Mouse (Mus musculus) adrenal gland, postnatal 25 days (tissue): ENCODE measurements around the gene Saa1. TPM values are rescaled to one million over a fixed set of nuclear protein-coding genes. Genes with fewer than 3 reads are reported as not detected.
"Not testable (repeated sequence)": the region's sequence is repeated elsewhere in the genome, so short reads cannot be mapped to it uniquely, and the experiment has no call there.

ENCODE experiments used
- DNase-seq: peaks from one replicate; pipeline ENCODE4 v3.0.0; 2021; ENCODE audit warnings: mixed read lengths
- long read RNA-seq: library from polyadenylated mRNA; stranded (forward); transcript quantifications from one replicate; pipeline ENCODE4 v2.0.0, GENCODE M21; 2021
- total RNA-seq: library from RNA; stranded (reverse); gene quantifications from 2 replicates; pipeline ENCODE4 v1.2.3, GENCODE M21; 2021

The Saa1 gene
- not detected in 2 replicates for total RNA-seq
- long read RNA-seq, transcript Saa1-202 (1 exons, 2,446 nt) = major isoform, 7 of 14 reads
- long read RNA-seq, partial matches to known transcripts = 1 of 14 reads
- long read RNA-seq, other reads (novel, unspliced or antisense) = 6 of 14 reads

DNA sequence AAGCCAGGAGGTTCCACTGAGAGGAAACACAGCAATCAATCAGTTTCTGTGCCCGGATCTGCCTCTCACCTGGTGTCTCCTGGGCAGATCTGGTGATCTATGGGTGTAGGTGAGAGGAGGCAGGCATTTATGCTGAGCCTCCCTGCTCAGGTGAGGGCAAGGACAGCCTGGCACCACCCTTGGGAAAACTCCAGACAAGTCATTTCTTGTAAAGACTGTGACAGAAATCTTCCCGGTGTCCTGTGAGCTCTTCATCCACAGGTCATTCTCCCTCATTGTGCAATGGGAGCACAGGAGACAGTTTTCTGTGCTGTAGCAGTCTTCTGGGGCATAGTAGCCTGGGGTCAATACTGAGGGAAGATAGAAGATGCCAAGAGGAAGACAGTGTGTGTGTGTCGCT is at the start of gene Saa1:
Saa1 (minus strand) TSS at position 101 of the 400 bp plus-strand sequence.
- not testable (repeated sequence) for DNase-seq

DNA sequence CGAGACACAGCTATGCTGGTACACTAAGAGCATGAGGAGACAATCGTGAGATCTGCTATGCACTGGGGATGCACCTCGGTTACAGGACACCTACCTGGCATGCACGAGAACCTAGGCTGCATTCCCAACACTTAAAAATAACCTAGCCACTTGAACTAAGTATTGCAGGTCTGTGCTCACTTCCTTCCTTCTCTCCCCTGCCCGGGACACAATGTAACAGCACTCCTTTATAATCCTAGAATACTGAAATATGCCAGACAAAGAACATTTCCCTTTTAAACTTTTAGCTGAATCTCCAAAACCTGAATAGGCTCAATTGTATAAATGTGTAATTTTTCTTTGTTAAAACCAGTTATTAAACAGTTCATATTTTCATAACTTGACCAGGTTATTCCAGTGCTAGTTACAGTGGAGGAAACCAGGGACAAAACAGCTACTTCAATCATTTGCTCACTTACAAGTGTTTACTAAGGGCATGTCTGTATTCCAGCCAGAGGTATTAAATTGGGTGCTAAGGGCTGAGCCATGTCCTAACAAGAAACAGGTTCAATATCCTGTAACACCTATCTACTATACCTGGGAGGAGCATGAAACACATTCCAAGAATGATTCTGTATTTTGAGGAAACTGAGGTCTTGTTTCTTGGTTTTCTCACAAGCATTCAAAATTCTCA is 46.5 kb upstream of the Saa1 start:
- DNase-seq = no peak

DNA sequence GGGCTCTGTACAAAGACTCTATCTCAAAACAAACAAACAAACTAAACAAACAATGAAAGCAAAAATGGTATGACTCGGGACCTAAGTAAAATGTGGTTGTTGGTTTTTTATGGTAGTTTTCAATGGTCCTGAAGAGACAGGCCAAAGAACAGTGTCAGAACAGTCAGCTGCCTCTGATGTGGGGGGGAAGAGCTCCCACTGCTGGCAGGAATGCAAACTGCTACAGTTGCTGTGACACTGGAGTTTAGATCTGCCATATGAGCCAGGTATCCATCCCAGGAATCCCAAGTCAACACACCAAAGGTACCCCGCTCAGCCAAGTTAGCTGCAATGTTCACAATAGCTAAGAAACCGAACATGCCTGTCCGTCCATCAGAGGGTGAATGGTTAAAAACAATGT is 27.9 kb upstream of the Saa1 start:
- DNase-seq = peak; percentile 52

DNA sequence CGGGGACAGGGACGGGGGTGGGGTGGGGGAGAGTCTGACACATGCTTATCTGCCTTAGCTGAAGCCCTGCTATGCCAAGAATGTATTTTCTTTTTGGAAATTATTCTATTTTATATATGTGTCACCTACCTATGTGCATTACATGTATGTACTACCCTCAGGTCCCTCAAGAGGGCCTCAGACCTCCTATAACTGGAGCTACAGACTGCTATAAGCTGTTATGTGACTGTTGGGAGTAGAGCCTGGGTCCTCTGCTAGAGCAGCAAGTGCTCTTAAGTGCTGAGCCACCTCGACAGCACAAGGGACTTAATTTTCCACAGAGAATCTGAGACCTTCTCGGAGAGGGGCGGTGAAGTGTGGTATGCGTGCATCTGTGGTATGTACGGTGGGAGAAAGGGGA is 25.7 kb upstream of the Saa1 start:
- no peak for DNase-seq

DNA sequence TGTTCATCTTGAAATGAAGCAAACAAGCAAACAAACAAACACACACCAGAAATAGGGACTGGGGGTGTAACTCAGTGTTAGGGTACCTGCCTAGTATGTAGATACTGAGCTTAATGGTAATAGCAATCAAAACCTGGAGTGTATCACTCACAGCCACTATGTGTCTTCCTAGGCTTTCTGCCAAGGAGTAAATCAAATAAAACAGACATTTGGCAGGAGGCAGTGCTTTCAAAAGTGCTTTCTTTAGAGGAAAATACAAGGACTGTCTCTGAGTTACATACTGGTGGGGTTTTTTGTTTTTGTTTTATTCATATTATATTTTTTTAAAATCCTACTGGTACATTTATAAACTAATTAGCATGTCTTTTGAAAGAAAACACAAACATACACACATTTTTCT is 24.6 kb upstream of the Saa1 start:
- DNase-seq = no peak

DNA sequence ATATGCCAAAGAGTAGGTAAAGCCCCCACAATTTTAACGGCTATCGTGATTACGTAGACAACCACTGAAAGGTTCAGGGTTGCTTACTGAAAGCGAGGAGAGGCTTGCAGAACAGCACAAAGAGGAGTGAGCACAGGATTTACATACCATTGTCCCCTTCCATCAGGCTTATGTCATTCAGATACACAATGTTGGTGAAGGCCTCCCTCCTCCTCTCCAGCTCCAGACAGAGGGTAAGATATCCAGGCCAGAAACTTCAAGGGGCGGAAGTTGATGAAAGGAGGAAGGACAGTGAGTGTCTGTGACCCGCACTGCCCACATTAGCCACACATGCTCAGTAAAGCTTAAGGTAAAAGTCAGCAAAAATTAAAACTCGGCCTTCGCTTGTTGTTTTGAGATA is 21.9 kb upstream of the Saa1 start:
- no peak for DNase-seq

DNA sequence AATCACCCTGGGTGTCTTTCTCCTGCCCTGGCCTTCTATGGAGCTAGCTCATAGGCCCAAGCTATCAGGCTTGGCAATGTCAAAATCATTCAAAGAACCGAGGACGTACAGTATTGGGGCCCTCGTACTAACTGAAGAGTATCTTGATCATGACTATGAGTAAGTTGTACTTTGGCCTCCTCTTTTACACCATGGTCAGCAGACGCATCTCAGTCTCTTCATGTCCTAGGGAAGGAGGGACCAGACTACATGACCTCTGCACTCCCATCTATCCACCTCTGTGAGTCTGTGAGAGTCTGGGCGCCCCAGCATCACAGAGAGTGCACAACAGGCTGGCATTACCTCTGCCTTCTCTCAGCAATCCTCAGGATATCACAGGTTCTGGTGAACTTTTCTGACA is 19.8 kb upstream of the Saa1 start:
- DNase-seq = no peak

DNA sequence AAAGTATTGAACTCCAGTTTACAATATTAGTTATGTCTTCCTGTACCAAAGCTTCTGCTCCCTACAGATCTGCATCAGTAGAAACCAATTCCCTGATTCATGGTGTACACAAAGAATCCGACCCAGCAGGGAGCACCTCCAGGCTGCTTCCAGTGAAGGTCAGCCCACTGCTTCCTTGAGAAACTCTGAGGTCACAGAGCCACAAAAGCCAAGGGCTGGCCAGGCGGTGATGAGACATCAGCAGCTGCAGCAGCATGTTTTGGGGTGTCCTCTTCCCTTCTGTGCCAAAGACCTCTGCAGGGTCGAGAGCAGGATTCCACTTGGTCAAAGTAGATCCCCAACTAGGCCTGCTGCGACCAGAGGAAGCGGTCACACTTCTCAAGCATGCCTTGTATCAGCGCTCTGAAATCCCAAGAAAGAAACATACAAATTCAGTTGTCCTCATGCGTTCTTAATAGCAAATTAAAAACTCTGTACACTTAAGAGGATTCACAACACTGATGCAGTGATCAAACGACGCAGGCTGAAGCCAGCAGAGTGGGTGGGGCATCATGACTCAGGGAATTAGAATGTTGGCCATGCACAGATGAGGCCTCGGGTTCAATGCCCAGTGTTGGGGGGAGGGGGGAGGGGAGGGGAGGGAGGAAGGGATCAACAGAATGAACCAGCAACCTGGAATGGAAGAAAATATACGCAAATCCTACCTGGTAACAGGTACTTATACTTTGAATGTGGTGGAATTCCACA is 18.4 kb upstream of the Saa1 start:
- DNase-seq = no peak

DNA sequence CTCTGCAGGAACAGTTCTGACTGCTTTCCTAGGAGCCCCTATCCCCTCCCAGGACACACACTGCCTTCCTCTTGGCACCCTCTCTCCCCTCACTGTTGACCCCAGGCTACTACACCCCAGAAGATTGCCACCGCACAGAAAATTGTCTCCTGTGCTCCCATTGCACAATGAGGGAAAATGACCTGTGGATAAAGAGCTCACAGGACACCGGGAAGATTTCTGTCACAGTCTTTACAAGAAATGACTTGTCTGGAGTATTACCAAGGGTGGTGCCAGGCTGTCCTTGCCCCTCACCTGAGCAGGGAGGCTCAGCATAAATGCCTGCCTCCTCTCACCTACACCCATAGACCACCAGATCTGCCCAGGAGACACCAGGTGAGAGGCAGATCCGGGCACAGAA is 8.7 kb upstream of the Saa1 start, which contains the start of gene Saa2:
Saa2 (plus strand) TSS at position 301 of the 400 bp plus-strand sequence.
- no peak for DNase-seq

DNA sequence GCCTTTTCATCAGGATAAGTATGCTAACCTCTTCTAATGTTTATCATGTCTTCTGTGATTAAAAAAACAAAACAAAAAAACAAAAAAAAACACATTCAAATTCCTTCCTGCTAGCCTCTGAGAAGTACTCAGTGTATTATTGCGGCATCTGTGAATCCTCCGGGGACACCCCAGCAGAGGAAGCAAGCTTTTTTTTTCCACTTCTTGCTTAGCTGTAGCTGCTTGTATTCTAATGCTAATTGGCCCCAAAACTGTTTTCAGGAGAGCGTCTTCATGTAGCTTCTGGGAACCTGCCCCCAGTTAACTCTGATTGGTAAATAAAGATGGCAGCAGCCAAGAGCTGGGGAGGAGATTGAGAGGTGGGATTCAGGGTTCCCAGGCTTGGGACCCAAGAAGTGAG is 5.7 kb upstream of the Saa1 start:
- no peak for DNase-seq

DNA sequence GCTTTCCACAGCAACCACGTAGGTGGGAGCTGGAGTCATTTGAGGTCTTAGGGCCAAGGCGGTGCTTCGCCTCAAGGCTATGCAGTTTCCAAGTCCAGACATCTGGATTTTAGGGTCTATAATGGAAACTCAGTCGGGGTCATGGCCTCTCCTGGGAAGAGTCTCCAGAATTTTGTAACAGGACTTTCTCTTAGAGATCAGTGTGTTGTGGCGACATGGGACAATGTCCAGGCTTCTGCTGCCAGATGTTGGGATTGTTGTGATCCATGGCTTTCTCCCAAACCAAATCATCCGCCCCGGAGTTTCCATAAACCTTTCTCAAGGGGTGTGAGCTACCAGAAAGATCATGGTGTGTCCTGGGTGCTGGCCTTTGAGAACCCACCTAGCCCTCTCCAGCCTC is 3.6 kb upstream of the Saa1 start:
- no peak for DNase-seq

DNA sequence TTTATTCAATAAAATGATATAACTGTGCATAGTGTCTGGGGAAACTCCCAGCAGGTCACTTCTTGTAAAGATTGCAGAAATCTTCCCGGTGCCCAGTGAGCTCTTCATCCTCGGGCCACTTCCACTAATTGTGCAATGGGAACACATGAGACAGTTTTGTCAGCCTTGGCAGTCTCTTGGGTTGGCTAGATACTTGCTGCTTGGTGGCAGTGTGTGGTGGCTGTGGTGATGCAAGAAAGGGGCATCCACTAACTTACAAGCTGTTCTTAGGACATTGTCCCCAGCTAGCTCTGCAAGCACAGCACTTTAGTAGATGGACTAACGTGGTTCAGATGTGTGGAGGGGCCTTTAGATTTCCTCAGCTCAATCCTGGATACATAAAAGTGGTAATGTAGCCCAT is 3.0 kb upstream of the Saa1 start:
- peak; percentile 22 for DNase-seq

DNA sequence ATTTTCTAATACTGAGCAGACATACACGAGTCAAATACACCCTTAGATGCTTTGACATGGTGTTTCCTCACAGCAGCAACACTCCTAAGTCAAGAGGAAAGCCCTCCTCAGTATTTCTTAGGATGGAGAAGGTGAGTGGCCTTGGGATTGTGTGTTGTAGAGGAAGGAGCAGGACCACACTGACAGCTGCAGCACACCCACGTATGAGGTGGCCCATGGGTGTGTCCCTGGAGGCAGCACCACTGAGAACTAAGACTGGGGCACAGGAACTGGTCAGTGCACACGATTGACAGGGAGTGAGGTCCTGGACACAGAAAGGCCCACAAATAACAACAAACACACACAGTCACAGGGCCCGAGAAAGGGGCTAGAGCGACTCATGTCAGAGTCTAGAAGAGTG is 2.7 kb downstream of the Saa1 start:
- not testable (repeated sequence) for DNase-seq

DNA sequence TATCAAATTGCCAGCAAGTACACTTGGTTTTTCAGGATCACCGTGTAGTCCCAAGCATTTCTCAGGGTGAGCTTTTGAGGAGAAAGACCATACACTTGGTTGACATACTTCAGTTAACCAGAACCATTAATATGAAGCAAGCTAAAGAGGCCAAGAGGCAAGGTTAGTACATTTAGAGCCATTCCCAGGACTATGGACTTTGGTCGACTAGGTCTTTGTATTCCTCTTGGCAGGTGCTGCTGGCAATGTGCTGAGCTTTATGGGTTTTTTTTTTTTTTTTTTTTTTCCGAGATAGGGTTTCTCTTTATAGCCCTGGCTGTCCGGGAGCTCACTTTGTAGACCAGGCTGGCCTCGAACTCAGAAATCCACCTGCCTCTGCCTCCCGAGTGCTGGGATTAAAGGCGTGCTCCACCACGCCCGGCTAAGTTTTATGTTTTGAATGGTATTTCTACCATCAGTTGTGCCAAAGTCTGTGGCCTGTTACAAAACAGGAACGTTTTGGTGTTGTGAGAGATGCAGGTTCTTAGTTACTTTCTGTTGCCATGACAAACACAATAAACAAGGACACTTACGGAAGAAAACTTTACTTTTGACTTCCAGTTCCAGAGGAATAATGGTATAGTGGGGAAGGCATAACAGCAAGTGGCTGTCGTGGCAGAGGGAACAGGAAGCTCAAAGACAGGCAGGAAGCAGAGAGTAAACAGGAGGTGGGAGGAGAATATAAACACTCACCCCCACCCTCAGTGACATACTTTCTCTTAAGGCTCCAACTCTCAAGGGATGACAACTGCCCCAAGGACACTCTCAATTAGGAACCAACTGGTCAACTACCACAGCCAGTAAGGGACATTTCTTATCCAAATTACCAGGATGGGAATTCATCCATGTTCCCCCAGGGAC is 4.0 kb downstream of the Saa1 start:
- DNase-seq = no peak

DNA sequence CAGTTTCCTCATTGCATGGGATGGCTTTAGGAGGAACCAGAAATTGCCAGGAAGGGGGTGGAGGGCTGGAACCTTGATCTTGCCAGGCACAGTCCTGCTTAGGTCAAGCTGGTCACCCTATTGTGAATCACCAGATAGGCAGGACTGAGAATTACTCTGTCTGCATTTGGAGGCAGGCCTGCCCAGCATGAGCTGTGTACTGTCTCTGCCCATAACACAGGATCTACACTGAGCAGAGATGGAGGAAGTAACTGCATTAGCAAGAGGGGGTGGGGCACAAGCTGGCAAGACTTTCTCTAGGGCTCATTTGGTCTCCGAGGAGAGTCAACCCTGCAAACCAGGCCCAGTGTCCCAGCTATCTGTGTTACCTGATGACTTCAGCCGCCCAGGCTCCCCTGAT is 7.8 kb downstream of the Saa1 start:
- no peak for DNase-seq

DNA sequence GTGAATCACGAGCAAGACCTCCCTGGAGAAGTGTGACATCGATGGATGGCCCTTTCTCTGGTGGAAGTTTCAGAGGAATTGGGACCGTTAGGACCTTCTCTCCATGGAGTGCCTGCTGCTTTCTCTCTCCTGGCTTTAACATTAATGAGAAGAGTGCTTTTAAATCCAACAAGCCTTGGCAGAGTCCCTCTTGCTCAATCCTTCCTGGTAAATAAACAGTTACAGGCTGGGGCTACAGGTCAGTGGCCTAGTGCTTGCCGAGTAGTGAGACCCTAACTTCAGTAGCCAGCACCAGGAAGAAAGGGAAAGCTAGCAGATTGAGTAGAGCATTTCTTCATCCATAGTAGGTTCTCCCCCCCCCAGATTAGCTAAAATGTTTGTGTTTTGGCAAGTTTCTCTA is 10.3 kb downstream of the Saa1 start, which contains the start of gene Saa4:
Saa4 (minus strand) TSS at position 146 of the 400 bp plus-strand sequence.
- no peak for DNase-seq

DNA sequence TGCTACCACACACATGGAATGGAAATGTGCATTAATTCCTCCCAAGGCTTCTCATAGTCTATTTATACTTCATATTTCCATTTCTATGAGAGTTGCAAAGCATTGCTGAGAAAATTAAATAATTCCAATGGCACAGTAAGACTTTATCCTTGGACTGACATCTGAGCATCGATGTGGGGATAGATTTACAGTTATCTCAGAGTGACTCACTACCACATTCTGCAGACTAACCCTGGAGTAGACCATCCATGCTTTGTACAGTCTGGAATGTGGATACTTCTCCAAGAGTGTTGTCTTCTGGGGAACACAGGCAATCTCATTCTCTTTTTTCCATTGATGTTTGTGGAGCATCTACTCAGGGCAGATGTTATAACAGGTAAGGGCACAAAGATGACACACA is 15.2 kb downstream of the Saa1 start:
- no peak for DNase-seq

DNA sequence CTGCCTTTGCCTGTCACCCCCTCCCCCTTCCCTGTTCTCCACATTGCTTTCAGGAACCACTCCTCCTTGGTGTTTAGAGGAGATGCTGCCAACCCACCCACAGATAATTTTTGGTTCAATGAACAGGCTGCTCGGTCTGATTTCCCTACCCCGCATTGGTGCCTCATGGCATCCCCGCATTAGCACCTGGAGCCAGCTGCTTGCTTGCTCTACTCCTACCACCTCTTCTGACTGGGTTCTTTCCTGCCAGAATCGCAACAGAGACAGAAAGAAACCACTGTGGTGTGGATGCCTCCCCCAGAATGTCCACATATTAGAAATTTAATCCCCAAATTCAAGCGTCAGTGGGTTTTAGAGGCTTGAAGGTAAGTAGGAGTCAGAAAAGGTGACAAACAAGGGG is 18.4 kb downstream of the Saa1 start:
- no peak for DNase-seq

DNA sequence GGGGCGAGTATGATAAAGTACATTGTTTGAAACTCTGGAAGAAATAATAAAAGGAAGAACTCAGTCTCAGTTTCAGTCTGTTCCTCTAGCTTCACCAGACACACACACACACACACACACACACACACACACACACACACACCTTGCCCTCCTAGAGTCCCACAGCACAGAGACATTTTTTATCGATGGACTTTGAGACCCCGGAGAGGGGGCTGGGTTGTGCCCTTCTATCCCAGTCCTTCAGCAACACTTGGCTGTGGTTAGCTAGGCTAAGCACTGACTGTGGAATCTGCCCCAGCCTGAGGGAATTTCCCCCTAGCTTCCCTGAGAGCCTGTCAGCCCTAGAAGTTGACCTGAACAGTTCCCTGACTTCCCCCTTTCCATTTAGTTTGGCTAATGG is 18.9 kb downstream of the Saa1 start:
- DNase-seq = no peak

DNA sequence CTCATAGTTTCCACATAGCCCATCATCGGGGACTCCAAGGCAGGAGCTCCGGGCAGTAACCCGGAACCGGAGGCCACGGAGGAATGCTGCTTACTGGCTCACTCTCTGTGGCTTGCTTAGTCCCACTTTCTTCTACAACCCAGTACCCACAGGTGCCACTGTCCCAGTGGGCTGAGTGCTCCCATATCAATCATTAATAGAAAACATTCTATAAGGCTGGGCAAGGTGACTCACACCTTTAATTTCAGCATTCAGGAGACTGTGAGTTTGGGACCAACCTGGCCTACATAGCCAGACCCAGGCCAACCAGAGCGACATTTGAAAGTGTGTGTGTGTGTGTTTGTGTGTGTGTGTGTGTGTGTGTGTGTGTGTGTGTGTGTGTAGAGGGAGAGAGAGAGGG is 19.4 kb downstream of the Saa1 start:
- no peak for DNase-seq

DNA sequence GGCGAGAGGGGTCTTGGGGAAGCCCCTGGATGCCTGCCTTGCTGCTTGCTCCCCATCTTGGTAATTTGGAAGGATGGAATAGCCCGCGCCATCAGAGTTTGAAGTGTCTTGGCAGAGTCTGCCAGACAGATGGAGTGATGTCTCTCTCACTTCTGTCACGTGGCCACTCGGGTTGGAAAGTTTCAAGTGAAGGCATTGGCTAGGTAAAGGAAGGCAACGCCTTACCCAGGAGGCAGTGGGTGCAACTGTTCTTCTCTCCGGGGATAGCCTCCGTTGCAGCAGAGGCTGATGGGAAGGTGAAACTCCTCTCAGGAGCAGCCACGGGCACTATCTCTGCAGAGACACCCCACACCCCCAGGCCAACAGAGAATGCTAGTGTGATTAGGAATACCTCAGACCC is 22.3 kb downstream of the Saa1 start:
- DNase-seq = no peak

DNA sequence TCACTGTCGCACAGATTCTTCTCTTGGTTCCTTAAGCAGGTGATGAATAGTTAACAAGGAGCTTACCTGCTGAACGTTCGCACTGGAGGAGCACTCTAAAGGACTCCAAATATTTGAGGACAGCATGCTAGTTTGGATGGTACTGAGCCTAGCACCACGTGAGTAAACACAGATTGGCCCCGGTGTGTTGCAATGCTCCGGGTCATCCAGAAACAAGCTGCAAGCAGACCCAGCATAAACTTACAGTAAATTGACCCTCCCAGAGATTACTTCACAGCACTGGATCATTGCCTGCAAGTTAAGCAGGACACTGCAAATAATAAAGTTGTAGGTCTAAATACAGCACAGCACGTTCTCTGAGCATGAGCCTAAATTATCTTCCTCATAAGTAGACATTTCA is 23.3 kb downstream of the Saa1 start:
- DNase-seq = no peak
